Mouse (Mus musculus): Measurements from ENCODE around the gene Tst. TPM values are rescaled to one million over a fixed set of nuclear protein-coding genes. Genes with fewer than 3 reads are reported as not detected.

Tst gene
- polyA plus RNA-seq, 1 experiment from 2014 or later: 18.9 TPM

GRCm38 (mm10) chr15:78374204-78374603 lies 31.5 kb downstream of the Tst start:
- Histone ChIP-seq H3K36me3 (ENCODE audit: control insufficient read depth, insufficient read depth, low read length) (no peaks in the 10 kb centered on the region), H3K27me3 (ENCODE audit: control insufficient read depth, insufficient read depth, low read length) (peaks cover 4% of the 10 kb centered on the region; the same call in 1 of the 2 replicates), H3K4me3 (ENCODE audit: control insufficient read depth in 1 of 2, insufficient read depth in 1 of 2, low read depth in 1 of 2, low read length in 2 of 2) (no peak overlapping the region), H3K9ac (ENCODE audit: low read length) (no peak overlapping the region), H3K4me2 (ENCODE audit: low read length) (no peak overlapping the region), H3K27ac (replicated peaks in 1 of 2; ENCODE audit: control insufficient read depth in 1 of 2, insufficient read depth in 1 of 2, low read depth in 2 of 2, low read length in 2 of 2) (no peak overlapping the region), H3K4me1 (ENCODE audit: control insufficient read depth in 2 of 2, insufficient read depth in 2 of 2, low read length in 2 of 2) (no peaks in the 10 kb centered on the region), H3K9me3 (ENCODE audit: control insufficient read depth, low read length) (no peaks in the 10 kb centered on the region)
- ATAC-seq (ENCODE audit: insufficient number of reproducible peaks, insufficient read depth, low FRiP score, low read depth): no peak
- 54% methylated on average over 3 of the region's 3 CpGs for WGBS

GRCm38 (mm10) chr15:78372796-78373195 lies 32.9 kb downstream of the Tst start:
- Histone ChIP-seq H3K36me3 (ENCODE audit: control insufficient read depth, insufficient read depth, low read length) (no peaks in the 10 kb centered on the region), H3K4me2 (ENCODE audit: low read length) (no peak overlapping the region), H3K9me3 (ENCODE audit: control insufficient read depth, low read length) (no peaks in the 10 kb centered on the region), H3K27me3 (ENCODE audit: control insufficient read depth, insufficient read depth, low read length) (peaks cover 18% of the 10 kb centered on the region), H3K9ac (ENCODE audit: low read length) (no peak overlapping the region), H3K27ac (replicated peaks in 1 of 2; ENCODE audit: control insufficient read depth in 1 of 2, insufficient read depth in 1 of 2, low read depth in 2 of 2, low read length in 2 of 2) (no peak overlapping the region), H3K4me3 (ENCODE audit: control insufficient read depth in 1 of 2, insufficient read depth in 1 of 2, low read depth in 1 of 2, low read length in 2 of 2) (no peak overlapping the region), H3K4me1 (ENCODE audit: control insufficient read depth in 2 of 2, insufficient read depth in 2 of 2, low read length in 2 of 2) (no peaks in the 10 kb centered on the region)
- no peak for ATAC-seq (ENCODE audit: insufficient number of reproducible peaks, insufficient read depth, low FRiP score, low read depth)
- WGBS: 66% methylated on average over 3 of the region's 3 CpGs

GRCm38 (mm10) chr15:78369641-78370040 lies 36.1 kb downstream of the Tst start:
- Histone ChIP-seq H3K4me2 (ENCODE audit: low read length) (no peak overlapping the region), H3K4me1 (ENCODE audit: control insufficient read depth in 2 of 2, insufficient read depth in 2 of 2, low read length in 2 of 2) (no peaks in the 10 kb centered on the region), H3K9ac (ENCODE audit: low read length) (no peak overlapping the region), H3K4me3 (ENCODE audit: control insufficient read depth in 1 of 2, insufficient read depth in 1 of 2, low read depth in 1 of 2, low read length in 2 of 2) (no peak overlapping the region), H3K27ac (replicated peaks in 1 of 2; ENCODE audit: control insufficient read depth in 1 of 2, insufficient read depth in 1 of 2, low read depth in 2 of 2, low read length in 2 of 2) (no peak overlapping the region), H3K9me3 (ENCODE audit: control insufficient read depth, low read length) (no peaks in the 10 kb centered on the region), H3K36me3 (ENCODE audit: control insufficient read depth, insufficient read depth, low read length) (no peaks in the 10 kb centered on the region), H3K27me3 (ENCODE audit: control insufficient read depth, insufficient read depth, low read length) (peaks cover 27% of the 10 kb centered on the region)
- 53% methylated on average over 1 of the region's 1 CpGs for WGBS
- ATAC-seq (ENCODE audit: insufficient number of reproducible peaks, insufficient read depth, low FRiP score, low read depth): no peak

GRCm38 (mm10) chr15:78368926-78369346 lies 36.8 kb downstream of the Tst start:
- 6% methylated on average over 8 of the region's 8 CpGs for WGBS
- H3K9ac ChIP-seq (ENCODE audit: low read length): no peak overlapping the region; the same call in 1 of the 2 replicates
- H3K4me2 ChIP-seq (ENCODE audit: low read length): no peak overlapping the region
- H3K4me3 ChIP-seq (ENCODE audit: control insufficient read depth in 1 of 2, insufficient read depth in 1 of 2, low read depth in 1 of 2, low read length in 2 of 2): no peak overlapping the region
- H3K4me1 ChIP-seq (ENCODE audit: control insufficient read depth in 2 of 2, insufficient read depth in 2 of 2, low read length in 2 of 2): no peaks in the 10 kb centered on the region
- no peak for ATAC-seq (ENCODE audit: insufficient number of reproducible peaks, insufficient read depth, low FRiP score, low read depth)
- H3K27ac ChIP-seq (replicated peaks in 1 of 2; ENCODE audit: control insufficient read depth in 1 of 2, insufficient read depth in 1 of 2, low read depth in 2 of 2, low read length in 2 of 2): no peak overlapping the region
- no peaks in the 10 kb centered on the region for H3K9me3 ChIP-seq (ENCODE audit: control insufficient read depth, low read length)
- peaks cover 27% of the 10 kb centered on the region for H3K27me3 ChIP-seq (ENCODE audit: control insufficient read depth, insufficient read depth, low read length)
- no peaks in the 10 kb centered on the region for H3K36me3 ChIP-seq (ENCODE audit: control insufficient read depth, insufficient read depth, low read length)

- 63% methylated on average over 3 of the region's 3 CpGs for WGBS
- Histone ChIP-seq H3K36me3 (ENCODE audit: control insufficient read depth, insufficient read depth, low read length) (no peaks in the 10 kb centered on the region), H3K9ac (ENCODE audit: low read length) (no peak overlapping the region), H3K9me3 (ENCODE audit: control insufficient read depth, low read length) (no peaks in the 10 kb centered on the region), H3K27ac (replicated peaks in 1 of 2; ENCODE audit: control insufficient read depth in 1 of 2, insufficient read depth in 1 of 2, low read depth in 2 of 2, low read length in 2 of 2) (no peak overlapping the region), H3K4me2 (ENCODE audit: low read length) (no peak overlapping the region), H3K4me3 (ENCODE audit: control insufficient read depth in 1 of 2, insufficient read depth in 1 of 2, low read depth in 1 of 2, low read length in 2 of 2) (no peak overlapping the region), H3K27me3 (ENCODE audit: control insufficient read depth, insufficient read depth, low read length) (peaks cover 27% of the 10 kb centered on the region), H3K4me1 (ENCODE audit: control insufficient read depth in 2 of 2, insufficient read depth in 2 of 2, low read length in 2 of 2) (no peaks in the 10 kb centered on the region)
- no peak for ATAC-seq (ENCODE audit: insufficient number of reproducible peaks, insufficient read depth, low FRiP score, low read depth)
These were observed 37.9 kb downstream of the Tst start for GRCm38 (mm10) chr15:78367811-78368210.

GRCm38 (mm10) chr15:78366875-78367274 lies 38.8 kb downstream of the Tst start:
- 75% methylated on average over 8 of the region's 8 CpGs for WGBS
- Histone ChIP-seq H3K9me3 (ENCODE audit: control insufficient read depth, low read length) (peaks cover 6% of the 10 kb centered on the region), H3K4me1 (ENCODE audit: control insufficient read depth in 2 of 2, insufficient read depth in 2 of 2, low read length in 2 of 2) (no peaks in the 10 kb centered on the region), H3K4me2 (ENCODE audit: low read length) (no peak overlapping the region), H3K27ac (replicated peaks in 1 of 2; ENCODE audit: control insufficient read depth in 1 of 2, insufficient read depth in 1 of 2, low read depth in 2 of 2, low read length in 2 of 2) (no peak overlapping the region), H3K27me3 (ENCODE audit: control insufficient read depth, insufficient read depth, low read length) (peaks cover 27% of the 10 kb centered on the region), H3K36me3 (ENCODE audit: control insufficient read depth, insufficient read depth, low read length) (no peaks in the 10 kb centered on the region), H3K9ac (ENCODE audit: low read length) (no peak overlapping the region), H3K4me3 (ENCODE audit: control insufficient read depth in 1 of 2, insufficient read depth in 1 of 2, low read depth in 1 of 2, low read length in 2 of 2) (no peak overlapping the region)
- no peak for ATAC-seq (ENCODE audit: insufficient number of reproducible peaks, insufficient read depth, low FRiP score, low read depth)

GRCm38 (mm10) chr15:78365916-78366315 lies 39.8 kb downstream of the Tst start:
- Histone ChIP-seq H3K4me3 (ENCODE audit: control insufficient read depth in 1 of 2, insufficient read depth in 1 of 2, low read depth in 1 of 2, low read length in 2 of 2) (no peak overlapping the region), H3K9ac (ENCODE audit: low read length) (no peak overlapping the region), H3K27me3 (ENCODE audit: control insufficient read depth, insufficient read depth, low read length) (peaks cover 27% of the 10 kb centered on the region), H3K4me1 (ENCODE audit: control insufficient read depth in 2 of 2, insufficient read depth in 2 of 2, low read length in 2 of 2) (no peaks in the 10 kb centered on the region), H3K4me2 (ENCODE audit: low read length) (no peak overlapping the region), H3K27ac (replicated peaks in 1 of 2; ENCODE audit: control insufficient read depth in 1 of 2, insufficient read depth in 1 of 2, low read depth in 2 of 2, low read length in 2 of 2) (no peak overlapping the region), H3K36me3 (ENCODE audit: control insufficient read depth, insufficient read depth, low read length) (no peaks in the 10 kb centered on the region), H3K9me3 (ENCODE audit: control insufficient read depth, low read length) (peaks cover 6% of the 10 kb centered on the region)
- ATAC-seq (ENCODE audit: insufficient number of reproducible peaks, insufficient read depth, low FRiP score, low read depth): no peak
- 74% methylated on average over 2 of the region's 2 CpGs for WGBS

- Histone ChIP-seq H3K4me1 (ENCODE audit: control insufficient read depth in 2 of 2, insufficient read depth in 2 of 2, low read length in 2 of 2) (no peaks in the 10 kb centered on the region), H3K36me3 (ENCODE audit: control insufficient read depth, insufficient read depth, low read length) (no peaks in the 10 kb centered on the region), H3K4me3 (ENCODE audit: control insufficient read depth in 1 of 2, insufficient read depth in 1 of 2, low read depth in 1 of 2, low read length in 2 of 2) (no peak overlapping the region), H3K9ac (ENCODE audit: low read length) (no peak overlapping the region), H3K4me2 (ENCODE audit: low read length) (no peak overlapping the region), H3K9me3 (ENCODE audit: control insufficient read depth, low read length) (no peaks in the 10 kb centered on the region), H3K27ac (replicated peaks in 1 of 2; ENCODE audit: control insufficient read depth in 1 of 2, insufficient read depth in 1 of 2, low read depth in 2 of 2, low read length in 2 of 2) (no peak overlapping the region), H3K27me3 (ENCODE audit: control insufficient read depth, insufficient read depth, low read length) (no peaks in the 10 kb centered on the region)
- 80% methylated on average over 5 of the region's 5 CpGs for WGBS
- ATAC-seq (ENCODE audit: insufficient number of reproducible peaks, insufficient read depth, low FRiP score, low read depth): no peak
These were observed 50.2 kb downstream of the Tst start for GRCm38 (mm10) chr15:78355548-78355947.

All from heart, embryonic 14.5 days (tissue).